Mouse (Mus musculus) liver, embryonic 13.5 days (tissue): ENCODE results near the gene Tmem181a. TPM values are rescaled to one million over a fixed set of nuclear protein-coding genes. Genes with fewer than 3 reads are reported as not detected.
"Not testable (repeated sequence)": the region's sequence is repeated elsewhere in the genome, so short reads cannot be mapped to it uniquely, and the experiment has no call there.

ENCODE experiments used
- ATAC-seq: fragments of 200-750 bp; cut with Nextera tagmentation; 2 replicates; pipeline ENCODE4 v1.8.0; 2017; ENCODE audit warnings: low read depth, mild to moderate bottlenecking, moderate number of reproducible peaks, moderate library complexity
- DNase-seq: peaks from one replicate; pipeline ENCODE4 v3.0.0; 2022
- H3K27ac ChIP-seq: fragments of 300-500 bp; sonication (generic); 2 replicates; pipeline ENCODE4 v1.5.1; 2015; ENCODE audit warnings: moderate library complexity, mild to moderate bottlenecking, inconsistent platforms
- H3K27me3 ChIP-seq: fragments of 300-500 bp; sonication (generic); 2 replicates; pipeline ENCODE4 v1.6.1; 2015; ENCODE audit warnings: mild to moderate bottlenecking, inconsistent platforms
- H3K36me3 ChIP-seq: fragments of 300-500 bp; sonication (generic); 2 replicates; pipeline ENCODE4 v1.6.1; 2015; ENCODE audit warnings: mild to moderate bottlenecking, inconsistent platforms
- H3K4me1 ChIP-seq: fragments of 300-500 bp; sonication (generic); replicated peaks from 2 replicates; pipeline ENCODE4 v1.6.1; 2015; ENCODE audit warnings: inconsistent platforms
- H3K4me2 ChIP-seq: fragments of 300-500 bp; sonication (generic); 2 replicates; pipeline ENCODE4 v1.6.1; 2015; ENCODE audit warnings: inconsistent platforms, mild to moderate bottlenecking, moderate library complexity
- H3K4me3 ChIP-seq: fragments of 300-500 bp; sonication (generic); replicated peaks from 2 replicates; pipeline ENCODE4 v1.5.1; 2015; ENCODE audit warnings: mild to moderate bottlenecking, inconsistent platforms
- H3K9ac ChIP-seq: fragments of 300-500 bp; sonication (generic); 2 replicates; pipeline ENCODE4 v1.6.1; 2015; ENCODE audit warnings: mild to moderate bottlenecking, inconsistent platforms
- H3K9me3 ChIP-seq: fragments of 300-500 bp; sonication (generic); replicated peaks from 2 replicates; pipeline ENCODE4 v1.6.1; 2016; ENCODE audit warnings: inconsistent platforms
- WGBS: fragments of 180-500 bp; shearing (Covaris S2); methylation state at CpG from one replicate; pipeline ENCODE4 v1.1.7; 2015; ENCODE audit not compliant: insufficient replicate concordance; 5-methylcytosine and 5-hydroxymethylcytosine counted together
- polyA plus RNA-seq: library from polyadenylated mRNA; unstranded; fragments of >200 nt; fragmentation: Nextera tagmentation; extraction: Ambion mirVana; gene quantifications from 2 replicates; pipeline ENCODE4 v1.2.1, GENCODE M21; 2015

The Tmem181a gene
- polyA plus RNA-seq, 1 experiment from 2014 or later: 3.3 TPM

DNA sequence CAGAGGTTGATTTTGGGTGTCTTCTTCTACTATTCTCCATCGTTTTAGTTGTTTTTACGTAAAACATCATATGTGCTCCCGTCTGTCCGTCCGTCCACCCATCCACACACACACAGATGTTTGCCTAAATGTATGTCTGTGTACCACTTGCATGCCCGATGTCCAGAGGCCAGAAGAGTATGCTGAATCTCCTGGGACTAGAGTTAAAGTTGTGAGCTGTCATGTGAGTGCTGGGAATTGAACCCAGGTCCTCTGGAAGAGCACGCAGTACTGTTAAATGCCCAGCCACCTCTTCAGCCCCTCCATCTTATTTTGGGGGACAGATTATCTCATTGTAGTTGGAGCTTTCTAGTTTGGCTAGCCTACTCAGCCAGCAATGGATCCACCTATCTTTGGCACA, 70.9 kb downstream of the Tmem181a start:
- not testable (repeated sequence) for H3K27ac ChIP-seq, ATAC-seq, H3K36me3 ChIP-seq, H3K9ac ChIP-seq, H3K4me2 ChIP-seq, H3K9me3 ChIP-seq, H3K27me3 ChIP-seq, DNase-seq, H3K4me3 ChIP-seq, H3K4me1 ChIP-seq
- WGBS: 79% methylated on average over 7 of the region's 7 CpGs

DNA sequence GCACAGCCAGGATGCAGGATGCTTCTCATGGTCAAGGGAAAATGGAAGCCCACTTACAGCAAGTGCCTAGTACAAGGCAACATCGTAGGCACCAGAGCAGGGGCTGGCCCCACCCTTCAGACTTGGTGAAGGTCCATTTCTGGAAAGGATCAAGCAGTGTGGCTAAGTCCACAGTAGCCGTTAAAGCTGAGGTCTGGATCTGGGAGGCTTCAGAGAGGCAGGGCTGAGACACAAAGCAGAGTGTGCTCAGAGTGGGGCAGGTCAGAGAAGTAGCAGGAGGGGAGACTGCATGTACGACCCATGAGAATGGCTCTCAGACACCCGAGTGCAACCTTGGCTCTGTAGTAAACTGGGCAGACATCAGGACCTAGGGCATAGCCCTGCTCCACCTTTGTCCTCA, 72.3 kb downstream of the Tmem181a start:
- H3K9ac ChIP-seq, H3K4me2 ChIP-seq, H3K9me3 ChIP-seq, ATAC-seq, H3K4me1 ChIP-seq, DNase-seq, H3K27me3 ChIP-seq, H3K4me3 ChIP-seq, H3K27ac ChIP-seq, H3K36me3 ChIP-seq: not testable (repeated sequence)
- whole genome bisulfite sequencing: 65% methylated on average over 4 of the region's 4 CpGs

DNA sequence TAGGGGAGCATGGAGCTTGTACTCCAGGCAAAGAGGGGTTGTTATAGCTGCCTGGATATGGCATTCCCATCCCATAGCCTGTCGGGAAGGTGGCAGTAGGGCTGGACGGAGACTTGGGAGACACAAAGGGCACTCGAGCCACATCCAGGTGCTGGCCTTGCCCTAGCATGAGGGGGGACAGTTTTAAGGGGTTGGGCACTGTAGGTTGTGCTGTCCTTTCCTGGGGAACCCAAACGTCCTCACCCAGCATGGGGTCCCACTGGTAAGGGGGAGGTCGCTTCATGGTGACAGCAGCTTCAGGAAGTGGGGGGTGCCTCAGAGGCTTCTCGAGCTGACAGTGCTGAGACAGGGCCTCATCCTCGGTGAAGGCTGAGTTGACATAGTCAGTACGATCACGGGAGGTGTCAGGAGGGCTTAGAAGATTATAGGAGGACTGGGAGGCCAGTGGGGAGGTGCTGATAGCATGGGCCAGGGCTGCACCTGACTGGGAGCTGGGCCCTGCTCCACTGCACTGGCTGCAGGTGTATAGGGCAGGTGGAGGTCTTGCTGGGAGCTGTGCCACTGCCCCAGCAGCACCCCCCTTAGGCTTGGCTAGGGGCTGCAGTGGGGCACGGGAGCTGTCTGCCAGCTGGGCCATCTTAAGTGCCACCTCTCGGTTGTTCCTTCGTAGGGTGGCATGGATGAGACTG, 86.1 kb downstream of the Tmem181a start:
- not testable (repeated sequence) for H3K27me3 ChIP-seq, H3K9me3 ChIP-seq, H3K4me1 ChIP-seq, H3K36me3 ChIP-seq, H3K27ac ChIP-seq, H3K4me2 ChIP-seq, H3K9ac ChIP-seq, ATAC-seq, DNase-seq, H3K4me3 ChIP-seq
- no CpG with 5 or more reads among the region's 12 CpGs for WGBS

DNA sequence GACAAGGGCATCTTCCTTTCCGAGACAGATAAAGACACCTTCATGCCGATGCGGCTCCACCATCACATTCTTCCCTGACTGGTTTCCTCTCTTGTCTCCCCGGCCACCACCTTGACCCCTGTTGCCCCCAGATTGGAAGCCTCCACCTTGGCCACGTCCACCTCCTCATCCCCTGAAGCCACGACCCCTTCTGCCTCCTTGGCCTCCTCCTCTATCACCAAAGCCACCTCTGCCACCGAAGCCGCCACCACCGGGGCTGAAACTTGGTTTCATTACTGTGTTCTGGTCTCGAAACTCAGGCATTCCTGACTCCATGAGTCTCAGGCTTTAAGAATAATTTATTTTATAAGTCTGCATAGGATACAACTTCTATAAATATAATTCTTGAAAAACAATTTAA, 98.6 kb downstream of the Tmem181a start:
- not testable (repeated sequence) for H3K4me3 ChIP-seq, H3K4me1 ChIP-seq, H3K4me2 ChIP-seq, H3K9me3 ChIP-seq, H3K9ac ChIP-seq, H3K27ac ChIP-seq, H3K27me3 ChIP-seq, H3K36me3 ChIP-seq, DNase-seq, ATAC-seq
- WGBS: 72% methylated on average over 10 of the region's 10 CpGs

Other genes with a start within 250 kb of the Tmem181a start
- gene Serac1, start 177.1 kb upstream of the Tmem181a start, polyA plus RNA-seq: 1.4 and 1.6 TPM in 2 replicates
- gene Gtf2h5, start 177.1 kb upstream of the Tmem181a start, polyA plus RNA-seq: 106 and 111 TPM in 2 replicates
- 39.3 and 40.1 TPM in 2 replicates for gene Tulp4, start 150.4 kb upstream of the Tmem181a start, polyA plus RNA-seq
- 5.6 and 7.0 TPM in 2 replicates for gene Dynlt1a, start 60.6 kb downstream of the Tmem181a start, polyA plus RNA-seq
- 205 and 224 TPM in 2 replicates for gene Dynlt1b, start 173.3 kb downstream of the Tmem181a start, polyA plus RNA-seq